22 mouse cellular contexts compared by ENCODE assay signal in genomic region chr10:34215667-34216066, GRCm38 (mm10).
"Had no signal": no experiment of that assay in that cellular context is flagged by ENCODE, and none has a peak within 500 bp of the region (broad histone marks: within the 10 kb centered on the region; RNA-seq: fewer than 3 reads in every experiment).

No protein-coding gene starts in this region.

- H3K36me3 ChIP-seq: liver, embryonic 15.5 days; lung, embryonic 15.5 days; midbrain, embryonic 13.5 days; neural tube, embryonic 12.5 days had no signal

- DNase-seq: liver, postnatal 0 days; lung, adult 2 months; lung, postnatal 14 days; lung, postnatal 36 days; retina, postnatal 1 day; right cerebral cortex, adult 18-20 months; right cerebral cortex, postnatal 25 days; right cerebral cortex, postnatal 4 days; spleen, adult 18-20 months; thymus, adult 18-20 months; thymus, postnatal 14 days; thymus, postnatal 36 days had no signal

- H3K9ac ChIP-seq: liver, embryonic 15.5 days; liver, postnatal 0 days; lung, embryonic 15.5 days; midbrain, embryonic 13.5 days; neural tube, embryonic 12.5 days had no signal

- H3K4me3 ChIP-seq: liver, embryonic 15.5 days; lung, embryonic 15.5 days; megakaryocyte, embryonic 14.5 days; midbrain, embryonic 13.5 days; myocyte; neural tube, embryonic 12.5 days had no signal

- H3K4me2 ChIP-seq: liver, embryonic 15.5 days; lung, embryonic 15.5 days; midbrain, embryonic 11.5 days; midbrain, embryonic 13.5 days; neural tube, embryonic 12.5 days had no signal

- H3K4me1 ChIP-seq: lung, embryonic 15.5 days; midbrain, embryonic 13.5 days; neural tube, embryonic 12.5 days had no signal

- H3K27me3 ChIP-seq: liver, embryonic 15.5 days; lung, embryonic 15.5 days; midbrain, embryonic 13.5 days; neural tube, embryonic 12.5 days had no signal

- ATAC-seq: liver, postnatal 0 days; lung, postnatal 0 days; midbrain, embryonic 13.5 days; midbrain, embryonic 16.5 days had no signal

- H3K27ac ChIP-seq: liver, embryonic 15.5 days; lung, embryonic 15.5 days; macrophage; midbrain, embryonic 13.5 days; neural tube, embryonic 12.5 days had no signal

- H3K9me3 ChIP-seq: liver, embryonic 15.5 days; lung, embryonic 15.5 days; midbrain, embryonic 13.5 days; neural tube, embryonic 12.5 days had no signal
